Mouse (Mus musculus): ENCODE measurements around the gene Samd11. TPM values are rescaled to one million over a fixed set of nuclear protein-coding genes. Genes with fewer than 3 reads are reported as not detected.

Gene Samd11
- polyA plus RNA-seq (2016; fragmentation: Nextera tagmentation; extraction: Ambion mirVana): 5.2 and 5.6 TPM in 2 replicates

DNA sequence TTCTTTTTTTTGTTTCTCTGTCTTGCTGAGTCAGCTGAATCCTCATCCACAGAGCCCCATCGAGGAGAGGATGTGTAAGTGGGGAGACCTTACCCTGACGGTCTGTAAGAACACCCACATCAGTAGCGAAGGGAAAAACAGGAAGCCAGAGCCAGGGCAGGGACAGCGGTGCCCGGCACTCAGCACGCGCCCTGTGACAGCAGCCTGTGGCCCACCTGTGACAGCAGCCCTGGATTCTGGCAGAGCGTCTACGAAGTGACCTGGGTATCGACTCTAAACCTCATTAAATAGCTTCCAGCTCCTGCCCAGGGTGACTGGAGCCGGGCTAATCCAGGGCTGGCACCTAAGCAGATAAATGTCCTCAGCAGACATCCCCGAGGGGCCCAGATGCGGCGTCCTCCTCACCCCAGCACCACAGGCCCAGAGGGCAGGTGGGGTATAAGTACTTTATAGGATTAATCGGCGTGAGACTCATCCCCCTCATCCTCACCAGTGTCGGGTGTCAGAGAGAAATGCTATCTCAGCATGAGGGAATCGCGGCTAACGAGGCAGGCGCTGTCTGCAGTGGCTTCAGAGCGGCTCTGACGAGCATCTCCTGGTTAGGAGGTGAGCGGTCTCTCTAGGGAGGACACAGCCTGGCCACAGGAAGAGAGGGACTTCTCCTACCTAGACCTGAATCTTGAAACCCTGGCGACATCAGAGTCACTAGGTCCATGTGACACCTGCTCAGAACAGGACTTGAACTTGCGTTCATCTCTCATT lies at the start of gene Samd11:
Gene Samd11, minus strand, starts transcription at position 580 of the 762 bp plus-strand sequence.
- H3K9ac ChIP-seq (replicated peaks): peak within 1 kb of the TSS; percentile 26
- peak within 1 kb of the TSS; percentile 47 for H3K4me2 ChIP-seq (replicated peaks)
- ATAC-seq (ENCODE audit: low FRiP score, low read depth): peak; percentile 27; the same call in 1 of the 2 replicates
- H3K27ac ChIP-seq (replicated peaks): 0 out of 2 replicates have a peak within 1 kb of the TSS, but pooled peaks have one; percentile 11
- peaks cover 14% of the 10 kb centered on the region; the same call in 1 of the 2 replicates for H3K4me1 ChIP-seq
- H3K36me3 ChIP-seq: no peaks in the 10 kb centered on the region
- H3K4me3 ChIP-seq: peak within 1 kb of the TSS; percentile 27
- H3K27me3 ChIP-seq: peaks cover 30% of the 10 kb centered on the region
- WGBS: 2% methylated on average over 26 of the region's 26 CpGs
- H3K9me3 ChIP-seq: no peaks in the 10 kb centered on the region

DNA sequence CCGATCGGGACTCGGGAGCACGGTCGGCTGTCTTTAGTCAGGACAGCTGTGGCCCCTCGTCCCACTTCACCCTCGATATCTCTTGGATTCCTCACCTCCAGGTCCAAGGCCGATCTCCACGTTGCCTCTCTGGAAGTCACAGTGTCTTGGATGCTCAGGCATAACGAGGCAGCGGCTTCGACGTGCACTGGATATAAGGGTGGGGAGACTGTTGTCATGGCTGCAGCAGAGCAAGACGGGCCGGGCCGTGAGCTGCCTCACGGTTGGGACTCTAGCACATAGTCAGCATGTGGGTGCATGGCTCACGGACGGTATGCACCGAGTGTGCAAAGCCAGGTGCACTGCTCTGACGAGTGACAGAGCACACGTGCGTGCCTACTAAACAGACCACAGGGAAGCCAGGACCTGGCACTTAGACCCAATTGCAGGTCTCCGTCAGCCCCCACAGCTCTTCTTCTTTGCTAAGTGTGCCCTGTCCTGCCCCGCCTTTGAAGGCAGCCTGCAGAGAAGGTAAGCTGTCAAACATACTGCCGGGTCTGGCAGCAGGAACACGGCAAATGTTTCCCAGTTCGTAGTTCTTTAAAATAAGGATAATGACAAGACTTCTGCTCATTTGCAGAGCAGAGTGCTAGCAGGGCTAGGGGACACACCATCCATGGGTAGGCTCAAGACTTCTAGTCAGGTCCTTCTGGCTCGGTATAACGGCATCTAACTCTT lies 938 bp downstream of the Samd11 start:
- Histone ChIP-seq H3K4me1 (peaks cover 14% of the 10 kb centered on the region; the same call in 1 of the 2 replicates), H3K4me2 (replicated peaks) (peak overlapping the region; percentile 47), H3K9ac (replicated peaks) (peak overlapping the region; percentile 26), H3K4me3 (peak overlapping the region; percentile 27), H3K27ac (replicated peaks) (0 out of 2 replicates have a peak overlapping the region, but pooled peaks have one; percentile 11), H3K36me3 (peaks cover 2% of the 10 kb centered on the region; the same call in 1 of the 2 replicates), H3K9me3 (no peaks in the 10 kb centered on the region), H3K27me3 (peaks cover 30% of the 10 kb centered on the region)
- peak; percentile 65 for ATAC-seq (ENCODE audit: low FRiP score, low read depth)
- 3% methylated on average over 28 of the region's 30 CpGs for WGBS

DNA sequence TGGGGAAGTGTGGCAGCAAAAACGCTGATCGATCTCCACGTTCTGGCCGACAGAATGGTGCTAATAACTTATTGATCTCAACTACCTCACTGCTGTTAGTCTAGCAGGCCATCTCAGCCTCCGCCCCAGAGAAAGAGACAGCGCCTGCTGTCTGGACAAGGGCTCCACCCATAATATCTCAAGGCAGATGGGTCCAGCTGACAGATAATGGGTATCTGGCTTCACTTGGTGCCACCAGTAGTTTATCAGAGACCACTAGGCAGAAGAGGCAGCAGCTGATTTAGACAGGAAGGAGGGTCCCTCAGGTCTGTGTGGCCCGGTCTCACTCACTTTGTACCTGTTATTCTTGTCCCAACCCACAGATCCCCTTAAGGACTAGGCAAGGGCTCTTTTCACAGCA lies 2.4 kb downstream of the Samd11 start:
- ATAC-seq (ENCODE audit: low FRiP score, low read depth): no peak
- Histone ChIP-seq H3K4me3 (no peak overlapping the region), H3K9ac (replicated peaks) (no peak overlapping the region), H3K27ac (replicated peaks) (peak overlapping the region; percentile 66), H3K4me1 (peaks cover 14% of the 10 kb centered on the region; the same call in 1 of the 2 replicates), H3K36me3 (peaks cover 16% of the 10 kb centered on the region), H3K9me3 (no peaks in the 10 kb centered on the region), H3K27me3 (peaks cover 30% of the 10 kb centered on the region), H3K4me2 (replicated peaks) (no peak overlapping the region)
- WGBS: 42% methylated on average over 7 of the region's 7 CpGs

DNA sequence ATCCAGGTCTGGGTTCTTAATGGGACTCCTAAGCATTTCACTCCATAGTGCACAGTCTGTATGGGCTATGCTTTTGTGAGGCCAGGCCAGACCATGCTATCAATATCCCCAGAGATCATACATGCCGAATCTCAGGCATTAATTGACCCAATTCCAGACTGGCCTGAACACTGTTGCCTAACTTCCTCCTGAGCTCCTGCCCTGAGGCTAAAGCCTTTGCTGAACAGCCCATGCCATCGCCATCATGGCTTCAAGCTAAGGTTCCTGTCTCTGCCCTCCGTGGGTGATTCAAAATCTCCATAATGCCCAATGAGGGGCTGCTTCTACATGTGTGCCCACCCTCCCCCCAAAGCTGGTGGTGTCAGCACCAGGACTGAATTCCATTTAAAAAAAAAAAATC lies 2.8 kb downstream of the Samd11 start:
- Histone ChIP-seq H3K27me3 (peaks cover 30% of the 10 kb centered on the region), H3K9me3 (no peaks in the 10 kb centered on the region), H3K4me2 (replicated peaks) (no peak overlapping the region), H3K4me1 (peaks cover 14% of the 10 kb centered on the region; the same call in 1 of the 2 replicates), H3K9ac (replicated peaks) (no peak overlapping the region), H3K27ac (replicated peaks) (peak overlapping the region; percentile 66), H3K36me3 (peaks cover 21% of the 10 kb centered on the region), H3K4me3 (no peak overlapping the region)
- no peak for ATAC-seq (ENCODE audit: low FRiP score, low read depth)
- 41% methylated on average over 3 of the region's 3 CpGs for WGBS

DNA sequence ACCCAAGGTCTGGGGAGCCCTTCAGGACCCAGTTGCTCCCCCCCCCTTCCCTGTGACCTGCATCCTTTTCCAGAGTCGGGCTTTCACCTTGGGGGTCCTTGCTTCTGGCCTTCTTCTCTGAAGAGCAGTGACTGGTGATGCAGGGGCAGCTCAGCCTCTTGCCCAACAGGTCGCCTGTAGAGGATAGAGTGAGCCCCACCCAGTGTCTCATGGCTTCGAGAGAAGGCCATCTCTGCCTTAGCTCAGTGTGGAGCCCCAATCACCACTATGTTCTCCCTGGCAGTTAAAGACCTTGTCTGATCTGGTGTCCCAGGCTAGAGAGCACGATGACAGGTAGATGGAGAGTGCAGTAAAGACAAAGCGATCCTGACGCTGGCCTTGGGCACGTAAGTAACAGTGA lies 3.3 kb downstream of the Samd11 start:
- Histone ChIP-seq H3K4me1 (peaks cover 14% of the 10 kb centered on the region; the same call in 1 of the 2 replicates), H3K4me2 (replicated peaks) (no peak overlapping the region), H3K9me3 (no peaks in the 10 kb centered on the region), H3K27me3 (peaks cover 30% of the 10 kb centered on the region), H3K27ac (replicated peaks) (peak overlapping the region; percentile 66), H3K4me3 (no peak overlapping the region), H3K9ac (replicated peaks) (no peak overlapping the region), H3K36me3 (peaks cover 25% of the 10 kb centered on the region)
- no peak for ATAC-seq (ENCODE audit: low FRiP score, low read depth)
- WGBS: 36% methylated on average over 7 of the region's 7 CpGs

DNA sequence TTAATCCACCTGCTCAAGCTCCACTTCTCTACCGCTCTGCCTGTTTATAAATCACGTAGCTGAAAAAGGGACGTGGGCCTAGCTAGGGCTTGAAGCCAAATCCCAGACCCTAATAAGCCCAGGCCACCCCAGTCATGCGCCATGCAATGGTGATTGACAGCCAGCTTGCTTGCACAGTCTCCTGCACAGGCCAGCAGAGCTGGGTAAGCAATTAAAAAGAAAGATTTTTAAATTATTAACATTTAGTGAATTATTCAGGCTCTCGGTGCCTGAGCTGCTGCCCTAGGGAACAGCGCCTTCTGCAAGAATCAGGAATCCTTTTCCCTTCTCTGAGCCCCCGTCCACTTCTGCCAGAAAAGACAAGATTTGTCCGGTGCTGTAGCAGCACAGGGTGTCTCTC lies 4.4 kb downstream of the Samd11 start:
- no peaks in the 10 kb centered on the region for H3K9me3 ChIP-seq
- H3K27me3 ChIP-seq: peaks cover 30% of the 10 kb centered on the region
- peaks cover 36% of the 10 kb centered on the region for H3K36me3 ChIP-seq
- ATAC-seq (ENCODE audit: low FRiP score, low read depth): no peak
- H3K4me3 ChIP-seq: no peak overlapping the region
- no peak overlapping the region for H3K4me2 ChIP-seq (replicated peaks)
- H3K27ac ChIP-seq (replicated peaks): peak overlapping the region; percentile 67
- WGBS: 63% methylated on average over 8 of the region's 8 CpGs
- peaks cover 14% of the 10 kb centered on the region; the same call in 1 of the 2 replicates for H3K4me1 ChIP-seq
- H3K9ac ChIP-seq (replicated peaks): no peak overlapping the region

DNA sequence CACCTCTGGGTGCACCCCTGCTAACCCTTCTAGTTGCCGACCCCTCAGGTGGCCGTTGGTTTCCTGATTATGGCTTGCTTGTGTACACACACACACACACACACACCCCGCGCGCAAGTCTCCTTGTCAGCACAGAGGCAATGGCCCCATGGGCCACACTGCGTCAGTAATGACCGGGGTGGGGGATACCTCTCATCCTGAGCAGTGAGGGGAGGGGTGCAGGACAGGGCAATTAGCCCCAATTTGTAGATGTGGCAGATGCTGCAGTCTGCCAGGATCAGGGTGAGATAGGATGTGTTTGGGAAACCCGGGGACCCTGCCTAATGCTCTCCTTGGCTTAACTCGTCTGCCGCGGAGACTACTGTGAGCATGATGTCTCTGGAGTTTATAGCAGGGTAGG lies 5.9 kb downstream of the Samd11 start:
- 71% methylated on average over 11 of the region's 11 CpGs for WGBS
- Histone ChIP-seq H3K36me3 (peaks cover 51% of the 10 kb centered on the region), H3K4me1 (peaks cover 4% of the 10 kb centered on the region; the same call in 1 of the 2 replicates), H3K9me3 (no peaks in the 10 kb centered on the region), H3K27ac (replicated peaks) (peak overlapping the region; percentile 47; the same call in 1 of the 2 replicates), H3K4me3 (no peak overlapping the region), H3K27me3 (peaks cover 18% of the 10 kb centered on the region), H3K9ac (replicated peaks) (no peak overlapping the region), H3K4me2 (replicated peaks) (no peak overlapping the region)
- peak; percentile 31; the same call in 1 of the 2 replicates for ATAC-seq (ENCODE audit: low FRiP score, low read depth)

DNA sequence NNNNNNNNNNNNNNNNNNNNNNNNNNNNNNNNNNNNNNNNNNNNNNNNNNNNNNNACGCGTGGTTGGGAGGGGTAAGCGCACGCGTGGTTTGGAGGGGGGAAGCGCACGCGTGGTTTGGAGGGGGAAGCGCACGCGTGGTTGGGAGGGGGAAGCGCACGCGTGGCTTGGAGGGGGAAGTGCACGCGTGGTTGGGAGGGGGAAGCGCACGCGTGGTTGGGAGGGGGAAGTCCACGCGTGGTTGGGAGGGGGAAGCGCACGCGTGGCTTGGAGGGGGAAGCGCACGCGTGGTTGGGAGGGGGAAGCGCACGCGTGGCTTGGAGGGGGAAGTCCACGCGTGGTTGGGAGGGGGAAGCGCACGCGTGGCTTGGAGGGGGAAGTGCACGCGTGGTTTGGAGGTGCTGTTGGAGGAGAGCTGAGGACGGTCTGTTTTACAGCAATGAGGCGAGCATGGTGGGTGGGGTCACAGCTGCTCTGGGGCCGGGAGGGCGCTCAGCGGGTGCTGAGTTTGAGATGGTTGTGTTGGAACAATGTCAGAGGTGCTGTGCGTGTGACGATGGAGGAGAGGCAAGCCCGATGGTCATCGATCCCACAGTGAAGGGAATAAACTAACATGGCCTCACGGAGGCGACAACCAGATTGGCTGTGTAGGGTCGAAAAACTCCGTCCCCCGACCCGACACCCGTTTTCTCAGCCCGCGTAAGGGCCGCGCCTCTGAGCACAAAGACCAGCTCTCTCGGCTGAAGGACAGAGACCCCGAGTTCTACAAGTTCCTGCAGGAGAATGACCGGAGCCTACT lies 18.6 kb downstream of the Samd11 start:
- Histone ChIP-seq H3K36me3 (peaks cover 62% of the 10 kb centered on the region), H3K27ac (replicated peaks) (0 out of 2 replicates have a peak overlapping the region, but pooled peaks have one; percentile 10)

DNA sequence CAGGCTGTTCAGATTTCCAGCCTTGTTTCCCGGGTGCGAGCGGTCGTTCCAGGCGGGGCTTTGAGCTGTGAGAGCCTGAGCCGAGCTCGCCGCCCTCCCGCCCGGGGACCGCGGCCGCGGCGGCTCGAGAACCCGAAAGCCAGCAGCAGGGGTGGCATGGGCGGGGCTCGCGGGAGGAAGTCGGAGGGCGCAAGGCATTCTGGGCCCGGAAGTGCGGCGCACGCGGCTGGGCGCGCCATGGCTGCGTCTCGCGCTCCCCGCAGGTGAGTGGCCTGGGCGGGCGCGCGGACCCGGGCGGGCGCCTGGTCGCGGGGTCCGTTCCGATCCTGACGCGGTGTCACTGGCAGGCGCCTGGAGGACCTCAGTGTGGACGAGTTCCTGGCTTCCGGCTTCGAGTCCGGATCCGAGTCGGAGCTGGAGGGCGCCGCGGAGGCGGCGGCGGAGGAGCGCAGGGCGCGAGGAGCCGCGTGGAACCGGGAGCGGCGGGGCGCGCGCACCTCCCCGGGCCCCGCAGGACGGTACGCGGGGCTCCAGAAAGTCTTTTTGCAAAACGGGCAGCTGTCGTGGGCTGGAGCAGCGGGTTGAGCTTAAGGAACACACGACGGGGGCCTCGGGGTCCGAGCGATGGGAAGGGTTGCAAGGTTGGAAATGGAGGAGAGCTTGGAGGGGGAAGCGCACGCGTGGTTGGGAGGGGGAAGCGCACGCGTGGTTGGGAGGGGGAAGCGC lies 19.5 kb downstream of the Samd11 start, which contains the start of gene Noc2l:
Gene Noc2l, plus strand, starts transcription at position 203 of the 726 bp plus-strand sequence.
- ATAC-seq (ENCODE audit: low FRiP score, low read depth): peak; percentile 87
- Histone ChIP-seq H3K9me3 (no peaks in the 10 kb centered on the region), H3K4me3 (peak within 1 kb of the TSS; percentile 96), H3K4me2 (replicated peaks) (peak within 1 kb of the TSS; percentile 95), H3K36me3 (peaks cover 62% of the 10 kb centered on the region), H3K4me1 (peaks cover 21% of the 10 kb centered on the region), H3K27ac (replicated peaks) (peak within 1 kb of the TSS; percentile 90), H3K9ac (replicated peaks) (peak within 1 kb of the TSS; percentile 79), H3K27me3 (no peaks in the 10 kb centered on the region)
- under 1% methylated on average over 90 of the region's 90 CpGs for WGBS

More for the DNA sequence above, 18.6 kb downstream of the Samd11 start:
- H3K4me3 ChIP-seq: peak overlapping the region; percentile 96
- no peaks in the 10 kb centered on the region for H3K27me3 ChIP-seq
- peaks cover 21% of the 10 kb centered on the region for H3K4me1 ChIP-seq
- peak overlapping the region; percentile 95 for H3K4me2 ChIP-seq (replicated peaks)
- WGBS: 24% methylated on average over 58 of the region's 60 CpGs
- H3K9ac ChIP-seq (replicated peaks): peak overlapping the region; percentile 39; the same call in 1 of the 2 replicates
- no peak for ATAC-seq (ENCODE audit: low FRiP score, low read depth)
- no peaks in the 10 kb centered on the region for H3K9me3 ChIP-seq

DNA sequence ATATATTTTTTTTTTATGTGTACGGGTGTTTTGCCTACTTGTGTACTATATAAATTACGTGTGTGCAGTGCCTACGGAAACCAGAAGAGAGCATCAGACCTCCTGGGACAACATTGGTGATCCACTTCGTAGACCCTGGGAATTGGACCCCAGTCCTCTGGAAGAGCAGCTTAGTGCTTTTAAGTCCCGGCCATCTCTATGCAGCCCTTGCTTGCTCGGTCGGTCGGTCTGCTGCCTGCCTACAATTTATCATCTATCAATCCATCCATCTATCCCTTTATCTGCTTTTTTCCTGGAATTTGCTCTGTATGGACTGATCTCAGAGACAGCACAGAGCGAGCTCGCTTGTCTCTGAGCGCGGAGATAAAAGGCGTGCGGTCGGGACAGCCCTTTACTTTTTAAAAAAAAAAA lies 20.1 kb downstream of the Samd11 start:
- Histone ChIP-seq H3K27me3 (no peaks in the 10 kb centered on the region), H3K36me3 (peaks cover 62% of the 10 kb centered on the region)

More for the DNA sequence above, 20.1 kb downstream of the Samd11 start:
- WGBS: 1% methylated on average over 15 of the region's 15 CpGs
- H3K27ac ChIP-seq (replicated peaks): peak overlapping the region; percentile 90
- H3K9me3 ChIP-seq: no peaks in the 10 kb centered on the region
- peak overlapping the region; percentile 95 for H3K4me2 ChIP-seq (replicated peaks)
- H3K4me3 ChIP-seq: peak overlapping the region; percentile 96
- peak overlapping the region; percentile 79 for H3K9ac ChIP-seq (replicated peaks)
- peak; percentile 28 for ATAC-seq (ENCODE audit: low FRiP score, low read depth)
- H3K4me1 ChIP-seq: peaks cover 21% of the 10 kb centered on the region

All from midbrain, embryonic 12.5 days (tissue).